Mouse (Mus musculus): ENCODE measurements at regions not wholly inside any gene's neighbourhood (a gene's known extent, or its start where the extent isn't known, plus 50 kb on each side); places are given as distances from the start of the nearest gene placed in this dataset.

GRCm38 (mm10) chr14:110013229-110013628 lies 741.7 kb downstream of the Slitrk6 start:
- DNase-seq (ENCODE audit: low spot score in 2 of 2), result no peak

- DNase-seq (ENCODE audit: low spot score in 2 of 2), result no peak
Observed at GRCm38 (mm10) chr14:110007159-110007558, 747.8 kb downstream of the Slitrk6 start.

GRCm38 (mm10) chr14:109985026-109985425 lies 769.9 kb downstream of the Slitrk6 start:
- no peak for DNase-seq (ENCODE audit: low spot score in 2 of 2)

- no peak for DNase-seq (ENCODE audit: low spot score in 2 of 2)
Observed at GRCm38 (mm10) chr14:109958008-109958407, 796.9 kb downstream of the Slitrk6 start.

- DNase-seq (ENCODE audit: low spot score in 2 of 2), result no peak
Observed at GRCm38 (mm10) chr14:109941944-109942343, 813.0 kb downstream of the Slitrk6 start.

- no peak for DNase-seq (ENCODE audit: low spot score in 2 of 2)
Observed at GRCm38 (mm10) chr14:109941162-109941561, 813.8 kb downstream of the Slitrk6 start.

- DNase-seq (ENCODE audit: low spot score in 2 of 2), result no peak
Observed at GRCm38 (mm10) chr14:109937432-109937831, 817.5 kb downstream of the Slitrk6 start.

- no peak for DNase-seq (ENCODE audit: low spot score in 2 of 2)
Observed at GRCm38 (mm10) chr14:109928977-109929376, 826.0 kb downstream of the Slitrk6 start.

- no peak for DNase-seq (ENCODE audit: low spot score in 2 of 2)
Observed at GRCm38 (mm10) chr14:109891896-109892165, 863.1 kb downstream of the Slitrk6 start.

GRCm38 (mm10) chr14:109891151-109891895 lies 863.6 kb downstream of the Slitrk6 start:
- no peak for DNase-seq (ENCODE audit: low spot score in 2 of 2)

- no peak for DNase-seq (ENCODE audit: low spot score in 2 of 2)
Observed at GRCm38 (mm10) chr14:109876950-109877663, 877.8 kb downstream of the Slitrk6 start.

GRCm38 (mm10) chr14:109874230-109874629 lies 880.7 kb downstream of the Slitrk6 start:
- peak; percentile 1 to 21 for DNase-seq (ENCODE audit: low spot score in 2 of 2)

GRCm38 (mm10) chr14:109840354-109841104 lies 914.4 kb downstream of the Slitrk6 start:
- DNase-seq (ENCODE audit: low spot score in 2 of 2), result no peak

GRCm38 (mm10) chr14:109802522-109803126 lies 888.7 kb upstream of the Slitrk1 start:
- no peak for DNase-seq (ENCODE audit: low spot score in 2 of 2)

- no peak for DNase-seq (ENCODE audit: low spot score in 2 of 2)
Observed at GRCm38 (mm10) chr14:109772246-109772645, 858.3 kb upstream of the Slitrk1 start.

GRCm38 (mm10) chr14:109760892-109761291 lies 846.9 kb upstream of the Slitrk1 start:
- DNase-seq (ENCODE audit: low spot score in 2 of 2), result no peak

Small RNA genes in the stretch of these regions (microRNA-seq; reads per million reads assigned to microRNA genes)
- gene Gm24369 (ENCODE audit: borderline number of aligned reads in 2 of 2), result 0 reads per million in 2 experiments
